Mouse (Mus musculus): ENCODE results near the gene Dcaf7. TPM values are rescaled to one million over a fixed set of nuclear protein-coding genes. Genes with fewer than 3 reads are reported as not detected.
A peak's percentile ranks its signal among the peaks of the same experiment; 100 is the strongest.

Dcaf7 gene
- total RNA-seq (2012; rRNA removed) (71.5 and 71.6 TPM in 2 replicates), total RNA-seq (2014; rRNA removed) (74.4 and 79.5 TPM in 2 replicates), polyA plus RNA-seq (2012; ENCODE audit: insufficient read length, low read depth) (83.1 and 93.4 TPM in 2 replicates)

GRCm38 (mm10) chr11:106036548-106037417 lies at the start of gene Dcaf7:
Dcaf7 (plus strand) TSS chr11:106036872.
- Histone ChIP-seq H3K9me3 (replicated peaks; ENCODE audit: low read length) (no peaks in the 10 kb centered on the region), H3K27me3 (replicated peaks) (no peaks in the 10 kb centered on the region), H3K4me2 (ENCODE audit: insufficient read depth, low read depth, poor library complexity, severe bottlenecking) (peak within 1 kb of the TSS; percentile 75), H3K4me3 (replicated peaks in 1 of 3; ENCODE audit: low read depth in 2 of 3, low read length in 2 of 3, poor library complexity in 1 of 3) (peak within 1 kb of the TSS; percentile 80 to 97 (median 91)), H3K27ac (ENCODE audit: insufficient read depth, low read depth) (peak within 1 kb of the TSS; percentile 55), H3K9ac (ENCODE audit: insufficient read depth, low read depth) (peak within 1 kb of the TSS; percentile 73), H3K36me3 (replicated peaks in 1 of 2; ENCODE audit: control insufficient read depth in 1 of 2, insufficient read depth in 1 of 2, low read length in 1 of 2) (peaks cover 0 to 24% of the 10 kb centered on the region in 2 experiments), H3K4me1 (ENCODE audit: control insufficient read depth in 1 of 2, insufficient read depth in 2 of 2) (peaks cover 8 to 49% of the 10 kb centered on the region in 2 experiments), H3K79me2 (replicated peaks; ENCODE audit: control insufficient read depth, extremely low read depth, insufficient read depth, poor library complexity, severe bottlenecking) (peaks cover 48% of the 10 kb centered on the region)
- dilution Hi-C loops (cut with MboI; ENCODE audit: extremely low pct_ligation_motif_present, extremely low pct_unique_long_range_greater_than_20kb, low sequenced_read_pairs) (no loop called here), in situ Hi-C loops (cut with MboI; ENCODE audit: low pct_ligation_motif_present, low pct_unique_long_range_greater_than_20kb, low sequenced_read_pairs) (no loop called here)
- peak; percentile 99 for DNase-seq (ENCODE audit: extremely low read depth)
- TF ChIP-seq GABPA (IDR thresholded peaks at IDR 0.05; ENCODE audit: insufficient replicate concordance, low read depth, low read length) (no peak; the same call in 1 of the 2 replicates), EP300 (IDR thresholded peaks at IDR 0.05; ENCODE audit: low read length) (no peak), JUND (conservative IDR thresholded peaks at IDR 0.05; ENCODE audit: low read depth, low read length) (0 out of 2 replicates have a peak, but pooled peaks have one; percentile 18), TCF12 (IDR thresholded peaks at IDR 0.05; ENCODE audit: low read depth, low read length) (peak; percentile 69), CHD2 (IDR thresholded peaks at IDR 0.05; ENCODE audit: low read length) (peak; percentile 98), CTCF (conservative IDR thresholded peaks at IDR 0.05 in 1 of 2, IDR thresholded peaks at IDR 0.05 in 1 of 2; ENCODE audit: low read depth in 2 of 2, low read length in 2 of 2) (no peak), IRF4 (IDR thresholded peaks at IDR 0.05; ENCODE audit: low read depth, low read length) (0 out of 2 replicates have a peak, but pooled peaks have one; percentile 39), PAX5 (IDR thresholded peaks at IDR 0.05; ENCODE audit: low read length) (no peak), NRF1 (IDR thresholded peaks at IDR 0.05; ENCODE audit: low read depth, low read length) (peak; percentile 58), JUN (IDR thresholded peaks at IDR 0.05; ENCODE audit: insufficient read depth, low read depth, low read length) (no peak), ETS1 (conservative IDR thresholded peaks at IDR 0.05; ENCODE audit: low read depth, low read length) (no peak), ZMIZ1 (IDR thresholded peaks at IDR 0.05; ENCODE audit: low read depth, low read length) (peak; percentile 68; the same call in 1 of the 2 replicates), CHD1 (IDR thresholded peaks at IDR 0.05; ENCODE audit: low read depth, low read length) (no peak), ZKSCAN1 (IDR thresholded peaks at IDR 0.05; ENCODE audit: borderline replicate concordance, low read depth, low read length) (no peak), SMC3 (IDR thresholded peaks at IDR 0.05; ENCODE audit: low read depth, low read length) (no peak), ZC3H11A (IDR thresholded peaks at IDR 0.05; ENCODE audit: low read depth, low read length) (no peak), E2F4 (IDR thresholded peaks at IDR 0.05; ENCODE audit: insufficient replicate concordance, low read depth, low read length) (peak; percentile 67; the same call in 1 of the 2 replicates), ELF1 (IDR thresholded peaks at IDR 0.05; ENCODE audit: low read depth, low read length) (peak; percentile 71), MAZ (IDR thresholded peaks at IDR 0.05; ENCODE audit: low read depth, low read length) (peak; percentile 49; the same call in 1 of the 2 replicates), MEF2A (IDR thresholded peaks at IDR 0.05; ENCODE audit: borderline replicate concordance, low read depth, low read length) (no peak), MAFK (IDR thresholded peaks at IDR 0.05; ENCODE audit: insufficient replicate concordance, low read length) (no peak), ZNF384 (IDR thresholded peaks at IDR 0.05; ENCODE audit: low read depth, low read length) (no peak), KAT2A (IDR thresholded peaks at IDR 0.05; ENCODE audit: insufficient replicate concordance, low read length) (peak; percentile 82; the same call in 1 of the 2 replicates), POLR2AphosphoS2 (IDR thresholded peaks at IDR 0.05; ENCODE audit: low read depth, low read length) (peak; percentile 37; the same call in 1 of the 2 replicates), TBP (conservative IDR thresholded peaks at IDR 0.05; ENCODE audit: low read depth, low read length) (peak; percentile 61; the same call in 1 of the 2 replicates), POLR2A (IDR thresholded peaks at IDR 0.05; ENCODE audit: low read depth, low read length) (peak; percentile 76), UBTF (IDR thresholded peaks at IDR 0.05; ENCODE audit: low read depth, low read length) (peak; percentile 58; the same call in 1 of the 2 replicates), SIN3A (IDR thresholded peaks at IDR 0.05; ENCODE audit: low read length) (peak; percentile 89), MXI1 (IDR thresholded peaks at IDR 0.05; ENCODE audit: low read depth, low read length) (peak; percentile 86), RCOR1 (conservative IDR thresholded peaks at IDR 0.05; ENCODE audit: low read depth, low read length) (no peak), HCFC1 (IDR thresholded peaks at IDR 0.05; ENCODE audit: low read depth, low read length) (peak; percentile 85), BHLHE40 (IDR thresholded peaks at IDR 0.05; ENCODE audit: low read depth, low read length) (peak; percentile 14), RAD21 (IDR thresholded peaks at IDR 0.05; ENCODE audit: low read depth, low read length) (no peak), NELFE (IDR thresholded peaks at IDR 0.05; ENCODE audit: low read depth, low read length) (peak; percentile 72), USF2 (conservative IDR thresholded peaks at IDR 0.05; ENCODE audit: low read depth, low read length) (peak; percentile 61; the same call in 1 of the 2 replicates), USF1 (IDR thresholded peaks at IDR 0.05; ENCODE audit: low read depth, low read length) (peak; percentile 81), MAX (IDR thresholded peaks at IDR 0.05; ENCODE audit: low read length) (peak; percentile 81; the same call in 1 of the 2 replicates)

Measured in CH12.LX (cell line).